Mouse (Mus musculus): ENCODE data around the gene Exoc2.

GRCm38 (mm10) chr13:30888480-30888879 lies 85.4 kb downstream of the Exoc2 start:
- TF ChIP-seq ZC3H11A (IDR thresholded peaks at IDR 0.05; ENCODE audit: borderline replicate concordance, low read depth, low read length) = 0 out of 2 replicates have a peak, but pooled peaks have one; percentile 33
- no peak for TF ChIP-seq CHD2 (IDR thresholded peaks at IDR 0.05; ENCODE audit: low read depth, low read length)
- TF ChIP-seq ZNF384 (IDR thresholded peaks at IDR 0.05; ENCODE audit: low read depth, low read length) = no peak
- no peak for TF ChIP-seq MAFK (IDR thresholded peaks at IDR 0.05; ENCODE audit: insufficient read depth, low read depth, low read length)

Measured in ES-E14 (cell line).